Mouse (Mus musculus): ENCODE results near the gene Itpr2. TPM values are rescaled to one million over a fixed set of nuclear protein-coding genes. Genes with fewer than 3 reads are reported as not detected.

The Itpr2 gene
- total RNA-seq, 2 experiments from 2014 or later, result 12.3 to 15.4 TPM

- no peak overlapping the region for H3K4me3 ChIP-seq
- TF ChIP-seq CTCF (IDR thresholded peaks at IDR 0.05), result no peak
- no peak for DNase-seq (ENCODE audit: extremely low spot score in 1 of 2, low spot score in 2 of 2)
- intact Hi-C loops (cut with DNase I), result no loop called here
- no peak overlapping the region for H3K27ac ChIP-seq
These were observed 130.5 kb downstream of the Itpr2 start for GRCm38 (mm10) chr6:146371511-146371910.

- Histone ChIP-seq H3K4me3 (no peak overlapping the region), H3K27ac (no peak overlapping the region)
- no peak for TF ChIP-seq CTCF (IDR thresholded peaks at IDR 0.05)
- no peak for DNase-seq (ENCODE audit: extremely low spot score in 1 of 2, low spot score in 2 of 2)
- intact Hi-C loops (cut with DNase I), result no loop called here
These were observed 135.8 kb downstream of the Itpr2 start for GRCm38 (mm10) chr6:146366180-146366579.

GRCm38 (mm10) chr6:146357911-146358310 lies 144.1 kb downstream of the Itpr2 start:
- no peak overlapping the region for H3K4me3 ChIP-seq
- TF ChIP-seq CTCF (IDR thresholded peaks at IDR 0.05), result no peak
- 0 out of 2 replicates have a peak overlapping the region, but pooled peaks have one; percentile 20 for H3K27ac ChIP-seq
- DNase-seq (ENCODE audit: extremely low spot score in 1 of 2, low spot score in 2 of 2), result no peak
- intact Hi-C loops (cut with DNase I), result no loop called here

GRCm38 (mm10) chr6:146352258-146352805 lies 149.7 kb downstream of the Itpr2 start:
- TF ChIP-seq CTCF (IDR thresholded peaks at IDR 0.05), result no peak
- Histone ChIP-seq H3K4me3 (no peak overlapping the region), H3K27ac (no peak overlapping the region)
- intact Hi-C loops (cut with DNase I), result no loop called here
- DNase-seq (ENCODE audit: extremely low spot score in 1 of 2, low spot score in 2 of 2), result no peak

GRCm38 (mm10) chr6:146351816-146352215 lies 150.2 kb downstream of the Itpr2 start:
- intact Hi-C loops (cut with DNase I), result no loop called here
- no peak for TF ChIP-seq CTCF (IDR thresholded peaks at IDR 0.05)
- no peak for DNase-seq (ENCODE audit: extremely low spot score in 1 of 2, low spot score in 2 of 2)
- no peak overlapping the region for H3K27ac ChIP-seq
- H3K4me3 ChIP-seq, result no peak overlapping the region

- Histone ChIP-seq H3K4me3 (no peak overlapping the region), H3K27ac (no peak overlapping the region)
- no peak for DNase-seq (ENCODE audit: extremely low spot score in 1 of 2, low spot score in 2 of 2)
- no peak for TF ChIP-seq CTCF (IDR thresholded peaks at IDR 0.05)
- intact Hi-C loops (cut with DNase I), result no loop called here
These were observed 154.5 kb downstream of the Itpr2 start for GRCm38 (mm10) chr6:146347568-146347967.

- intact Hi-C loops (cut with DNase I), result no loop called here
- H3K27ac ChIP-seq, result no peak overlapping the region
- no peak overlapping the region for H3K4me3 ChIP-seq
- TF ChIP-seq CTCF (IDR thresholded peaks at IDR 0.05), result no peak
- no peak for DNase-seq (ENCODE audit: extremely low spot score in 1 of 2, low spot score in 2 of 2)
These were observed 155.4 kb downstream of the Itpr2 start for GRCm38 (mm10) chr6:146346545-146347195.

- intact Hi-C loops (cut with DNase I), result loop anchor here (5.0 kb wide), 1 partner anchor 517 kb away; no protein-coding TSS in a partner anchor
- Histone ChIP-seq H3K27ac (no peak overlapping the region), H3K4me3 (no peak overlapping the region)
- no peak for DNase-seq (ENCODE audit: extremely low spot score in 1 of 2, low spot score in 2 of 2)
- peak; percentile 44 for TF ChIP-seq CTCF (IDR thresholded peaks at IDR 0.05)
These were observed 157.3 kb downstream of the Itpr2 start for GRCm38 (mm10) chr6:146344732-146345131.

- DNase-seq (ENCODE audit: extremely low spot score in 1 of 2, low spot score in 2 of 2), result no peak
- TF ChIP-seq CTCF (IDR thresholded peaks at IDR 0.05), result no peak
- intact Hi-C loops (cut with DNase I), result loop anchor here (2.0 to 5.0 kb wide), 2 partner anchors 61 to 517 kb away; no protein-coding TSS in a partner anchor
- Histone ChIP-seq H3K27ac (no peak overlapping the region), H3K4me3 (no peak overlapping the region)
These were observed 158.2 kb downstream of the Itpr2 start for GRCm38 (mm10) chr6:146343671-146344384.

GRCm38 (mm10) chr6:146342995-146343394 lies 159.0 kb downstream of the Itpr2 start:
- H3K27ac ChIP-seq, result 0 out of 2 replicates have a peak overlapping the region, but pooled peaks have one; percentile 44
- H3K4me3 ChIP-seq, result no peak overlapping the region
- no peak for TF ChIP-seq CTCF (IDR thresholded peaks at IDR 0.05)
- intact Hi-C loops (cut with DNase I), result loop anchor here (2.0 to 5.0 kb wide), 2 partner anchors 60 to 516 kb away; no protein-coding TSS in a partner anchor
- DNase-seq (ENCODE audit: extremely low spot score in 1 of 2, low spot score in 2 of 2), result peak; percentile 16 to 24

- no peak overlapping the region for H3K4me3 ChIP-seq
- no peak for TF ChIP-seq CTCF (IDR thresholded peaks at IDR 0.05)
- no peak overlapping the region for H3K27ac ChIP-seq
- intact Hi-C loops (cut with DNase I), result loop anchor here (2.0 to 5.0 kb wide), 2 partner anchors 59 to 515 kb away; no protein-coding TSS in a partner anchor
- no peak for DNase-seq (ENCODE audit: extremely low spot score in 1 of 2, low spot score in 2 of 2)
These were observed 160.1 kb downstream of the Itpr2 start for GRCm38 (mm10) chr6:146341934-146342333.

GRCm38 (mm10) chr6:146341413-146341812 lies 160.6 kb downstream of the Itpr2 start:
- intact Hi-C loops (cut with DNase I), result loop anchor here (5.0 kb wide), 1 partner anchor 514 kb away; no protein-coding TSS in a partner anchor
- Histone ChIP-seq H3K27ac (no peak overlapping the region), H3K4me3 (no peak overlapping the region)
- no peak for DNase-seq (ENCODE audit: extremely low spot score in 1 of 2, low spot score in 2 of 2)
- no peak for TF ChIP-seq CTCF (IDR thresholded peaks at IDR 0.05)

Data from left cerebral cortex, adult 2 months (tissue).